Mouse (Mus musculus): ENCODE data around the gene Vps26c. TPM values are rescaled to one million over a fixed set of nuclear protein-coding genes. Genes with fewer than 3 reads are reported as not detected.

Vps26c gene
- polyA plus RNA-seq, 1 experiment, result 3.9 TPM

GRCm38 (mm10) chr16:94560618-94561017 is 34.0 kb upstream of the Vps26c start:
- no peak for TF ChIP-seq GATA1 (IDR thresholded peaks at IDR 0.05; ENCODE audit: low read length)

GRCm38 (mm10) chr16:94559782-94560181 is 33.2 kb upstream of the Vps26c start:
- TF ChIP-seq GATA1 (IDR thresholded peaks at IDR 0.05; ENCODE audit: low read length), result no peak

- TF ChIP-seq GATA1 (IDR thresholded peaks at IDR 0.05; ENCODE audit: low read length), result no peak
Measured at GRCm38 (mm10) chr16:94559282-94559681, 32.7 kb upstream of the Vps26c start.

- no peak for TF ChIP-seq GATA1 (IDR thresholded peaks at IDR 0.05; ENCODE audit: low read length)
Measured at GRCm38 (mm10) chr16:94556228-94556627, 29.6 kb upstream of the Vps26c start.

GRCm38 (mm10) chr16:94555346-94555745 is 28.7 kb upstream of the Vps26c start:
- no peak for TF ChIP-seq GATA1 (IDR thresholded peaks at IDR 0.05; ENCODE audit: low read length)

GRCm38 (mm10) chr16:94551934-94552333 is 25.3 kb upstream of the Vps26c start:
- TF ChIP-seq GATA1 (IDR thresholded peaks at IDR 0.05; ENCODE audit: low read length), result no peak

GRCm38 (mm10) chr16:94549813-94550212 is 23.2 kb upstream of the Vps26c start:
- TF ChIP-seq GATA1 (IDR thresholded peaks at IDR 0.05; ENCODE audit: low read length), result no peak

- TF ChIP-seq GATA1 (IDR thresholded peaks at IDR 0.05; ENCODE audit: low read length), result no peak
Measured at GRCm38 (mm10) chr16:94545781-94546562, 19.3 kb upstream of the Vps26c start.

- no peak for TF ChIP-seq GATA1 (IDR thresholded peaks at IDR 0.05; ENCODE audit: low read length)
Measured at GRCm38 (mm10) chr16:94544540-94545105, 18.0 kb upstream of the Vps26c start.

- no peak for TF ChIP-seq GATA1 (IDR thresholded peaks at IDR 0.05; ENCODE audit: low read length)
Measured at GRCm38 (mm10) chr16:94542898-94543297, 16.3 kb upstream of the Vps26c start.

- no peak for TF ChIP-seq GATA1 (IDR thresholded peaks at IDR 0.05; ENCODE audit: low read length)
Measured at GRCm38 (mm10) chr16:94540140-94540539, 13.5 kb upstream of the Vps26c start.

- TF ChIP-seq GATA1 (IDR thresholded peaks at IDR 0.05; ENCODE audit: low read length), result no peak
Measured at GRCm38 (mm10) chr16:94537159-94537527, 10.5 kb upstream of the Vps26c start.

GRCm38 (mm10) chr16:94536417-94537158 is 10.0 kb upstream of the Vps26c start:
- TF ChIP-seq GATA1 (IDR thresholded peaks at IDR 0.05; ENCODE audit: low read length), result no peak

GRCm38 (mm10) chr16:94535716-94536115 is 9.1 kb upstream of the Vps26c start:
- no peak for TF ChIP-seq GATA1 (IDR thresholded peaks at IDR 0.05; ENCODE audit: low read length)

GRCm38 (mm10) chr16:94533679-94534078 is 7.0 kb upstream of the Vps26c start:
- no peak for TF ChIP-seq GATA1 (IDR thresholded peaks at IDR 0.05; ENCODE audit: low read length)

GRCm38 (mm10) chr16:94531268-94531667 is 4.6 kb upstream of the Vps26c start:
- TF ChIP-seq GATA1 (IDR thresholded peaks at IDR 0.05; ENCODE audit: low read length), result no peak

All from G1E-ER4 (cell line).